Mouse (Mus musculus) 3134 (cell line): Measurements from ENCODE around the gene Zfp784.
"Not testable (repeated sequence)": the region's sequence is repeated elsewhere in the genome, so short reads cannot be mapped to it uniquely, and the experiment has no call there.

Experiments used
- DNase-seq: peaks from one replicate; pipeline ENCODE4 v3.0.0-alpha.2; 2011; ENCODE audit warnings: low spot score; ENCODE audit not compliant: insufficient read length; ENCODE audit errors: extremely low read depth

The Zfp784 gene

GRCm38 (mm10) chr7:5029543-5029942 lies 8.7 kb downstream of the Zfp784 start:
- DNase-seq: no peak

- DNase-seq: no peak
Observed at GRCm38 (mm10) chr7:5021197-5021596, 17.0 kb downstream of the Zfp784 start.

- no peak for DNase-seq
Observed at GRCm38 (mm10) chr7:5020685-5021084, 17.6 kb downstream of the Zfp784 start.

- peak; percentile 99 for DNase-seq
Observed at GRCm38 (mm10) chr7:5020000-5020681, 18.1 kb downstream of the Zfp784 start, which contains the start of the genes Zfp865 and Ccdc106. Zfp865 (plus strand) TSS chr7:5020376. Ccdc106 (plus strand) TSS chr7:5020553.

GRCm38 (mm10) chr7:5019576-5019975 lies 18.7 kb downstream of the Zfp784 start:
- DNase-seq: not testable (repeated sequence)

- DNase-seq: no peak
Observed at GRCm38 (mm10) chr7:5017931-5018330, 20.3 kb downstream of the Zfp784 start.

- DNase-seq: no peak
Observed at GRCm38 (mm10) chr7:5017352-5017751, 20.9 kb downstream of the Zfp784 start.

- no peak for DNase-seq
Observed at GRCm38 (mm10) chr7:5016920-5017319, 21.3 kb downstream of the Zfp784 start.

GRCm38 (mm10) chr7:5016057-5016456 lies 22.2 kb downstream of the Zfp784 start:
- no peak for DNase-seq

- DNase-seq: peak; percentile 94
Observed at GRCm38 (mm10) chr7:5015118-5016001, 22.9 kb downstream of the Zfp784 start, which contains the start of gene Gm44973. Gm44973 (plus strand) TSS chr7:5015496.

- peak; percentile 96 for DNase-seq
Observed at GRCm38 (mm10) chr7:5014251-5015117, 23.8 kb downstream of the Zfp784 start, which contains the start of the genes Zfp524 and Fiz1. Zfp524 (plus strand) TSS chr7:5014415. Fiz1 (minus strand) TSS chr7:5014697.

- no peak for DNase-seq
Observed at GRCm38 (mm10) chr7:5012681-5013513, 25.3 kb downstream of the Zfp784 start.

- DNase-seq: no peak
Observed at GRCm38 (mm10) chr7:5008229-5008628, 30.0 kb downstream of the Zfp784 start.

GRCm38 (mm10) chr7:5002876-5003275 lies 35.4 kb downstream of the Zfp784 start:
- DNase-seq: not testable (repeated sequence)

- no peak for DNase-seq
Observed at GRCm38 (mm10) chr7:4999876-5000275, 38.4 kb downstream of the Zfp784 start.

- peak; percentile 65 for DNase-seq
Observed at GRCm38 (mm10) chr7:4996934-4997333, 41.3 kb downstream of the Zfp784 start.

- DNase-seq: peak; percentile 83
Observed at GRCm38 (mm10) chr7:4996003-4996895, 42.0 kb downstream of the Zfp784 start, which contains the start of gene Zfp579. Zfp579 (minus strand) TSS chr7:4996158.

GRCm38 (mm10) chr7:4995268-4996002 lies 42.8 kb downstream of the Zfp784 start:
- no peak for DNase-seq
